Mouse (Mus musculus) right cerebral cortex, postnatal 25 days (tissue): ENCODE data around the gene Vmn1r221.
A peak's percentile ranks its signal among the peaks of the same experiment; 100 is the strongest.
"Not testable (repeated sequence)": the region's sequence is repeated elsewhere in the genome, so short reads cannot be mapped to it uniquely, and the experiment has no call there.

Experiments
- DNase-seq: peaks from one replicate; pipeline ENCODE4 v3.0.0; 2022

Vmn1r221 gene

GRCm38 (mm10) chr13:23213827-23214226, at the start of gene Vmn1r221:
Gene Vmn1r221, plus strand, starts transcription at chr13:23214127.
- DNase-seq, result not testable (repeated sequence)

- DNase-seq, result not testable (repeated sequence)
These were observed 47.5 kb upstream of the Vmn1r221 start for GRCm38 (mm10) chr13:23166471-23166870.

GRCm38 (mm10) chr13:23187875-23188274, 26.1 kb upstream of the Vmn1r221 start, which contains the start of gene Vmn1r220:
Gene Vmn1r220, minus strand, starts transcription at chr13:23187975.
- no peak for DNase-seq

GRCm38 (mm10) chr13:23203885-23204284, 10.0 kb upstream of the Vmn1r221 start:
- not testable (repeated sequence) for DNase-seq

- not testable (repeated sequence) for DNase-seq
These were observed 21.9 kb downstream of the Vmn1r221 start, which contains the start of gene Vmn1r222 for GRCm38 (mm10) chr13:23235847-23236246. Gene Vmn1r222, minus strand, starts transcription at chr13:23235947.

- DNase-seq, result not testable (repeated sequence)
These were observed 32.9 kb downstream of the Vmn1r221 start, which contains the start of gene Vmn1r223 for GRCm38 (mm10) chr13:23246834-23247233. Gene Vmn1r223, plus strand, starts transcription at chr13:23247134.

- DNase-seq, result no peak
These were observed 44.7 kb downstream of the Vmn1r221 start for GRCm38 (mm10) chr13:23258546-23259048.

GRCm38 (mm10) chr13:23268606-23269005, 54.7 kb downstream of the Vmn1r221 start:
- DNase-seq, result not testable (repeated sequence)

- not testable (repeated sequence) for DNase-seq
These were observed 55.2 kb downstream of the Vmn1r221 start for GRCm38 (mm10) chr13:23269127-23269526.

GRCm38 (mm10) chr13:23269681-23270080, 55.8 kb downstream of the Vmn1r221 start:
- no peak for DNase-seq

- peak; percentile 72 for DNase-seq
These were observed 56.6 kb downstream of the Vmn1r221 start for GRCm38 (mm10) chr13:23270321-23271101.
